Mouse (Mus musculus) heart, embryonic 14.5 days (tissue): ENCODE measurements around the gene Slc6a15. TPM values are rescaled to one million over a fixed set of nuclear protein-coding genes. Genes with fewer than 3 reads are reported as not detected.

Experiments used
- ATAC-seq: fragments of 200-750 bp; cut with Nextera tagmentation; 2 replicates; pipeline ENCODE4 v1.8.0; 2017; ENCODE audit warnings: low read depth, moderate TSS enrichment; ENCODE audit not compliant: insufficient number of reproducible peaks, insufficient read depth, low FRiP score
- H3K27ac ChIP-seq, 2 experiments: fragments of 200-500 bp in 1 of 2; fragments of 300-500 bp in 1 of 2; sonication (generic) in 1 of 2; replicated peaks in 1 of 2; 2 replicates each; pipeline ENCODE4 v1.5.1; 2012 to 2014; ENCODE audit warnings: low read depth in 2 of 2, low read length in 2 of 2, control low read depth in 1 of 2, mild to moderate bottlenecking in 1 of 2, mixed read lengths in 1 of 2; ENCODE audit not compliant: control insufficient read depth in 1 of 2, insufficient read depth in 1 of 2
- H3K27me3 ChIP-seq: fragments of 300-500 bp; sonication (generic); 2 replicates; pipeline ENCODE4 v1.6.1; 2014; ENCODE audit warnings: mild to moderate bottlenecking, low read length, control low read depth; ENCODE audit not compliant: control insufficient read depth, insufficient read depth
- H3K36me3 ChIP-seq: fragments of 300-500 bp; sonication (generic); 2 replicates; pipeline ENCODE4 v1.6.1; 2014; ENCODE audit warnings: mild to moderate bottlenecking, control low read depth, low read length, mixed read lengths; ENCODE audit not compliant: control insufficient read depth, insufficient read depth
- H3K4me1 ChIP-seq, 2 experiments: fragments of 200-500 bp in 1 of 2; fragments of 300-500 bp in 1 of 2; sonication (generic) in 1 of 2; 2 replicates each; pipeline ENCODE4 v1.6.1; 2012 to 2014; ENCODE audit warnings: low read length in 2 of 2, control low read depth in 1 of 2, mixed read lengths in 1 of 2; ENCODE audit not compliant: control insufficient read depth in 2 of 2, insufficient read depth in 2 of 2
- H3K4me2 ChIP-seq: fragments of 300-500 bp; sonication (generic); 2 replicates; pipeline ENCODE4 v1.6.1; 2014; ENCODE audit warnings: mild to moderate bottlenecking, low read length
- H3K4me3 ChIP-seq, 2 experiments: fragments of 200-500 bp in 1 of 2; fragments of 300-500 bp in 1 of 2; sonication (generic) in 1 of 2; 2 replicates each; pipeline ENCODE4 v1.5.1; 2012 to 2014; ENCODE audit warnings: low read length in 2 of 2, mild to moderate bottlenecking in 2 of 2, control low read depth in 1 of 2, low read depth in 1 of 2, moderate library complexity in 1 of 2; ENCODE audit not compliant: control insufficient read depth in 1 of 2, insufficient read depth in 1 of 2
- H3K9ac ChIP-seq: fragments of 300-500 bp; sonication (generic); 2 replicates; pipeline ENCODE4 v1.6.1; 2014; ENCODE audit warnings: mild to moderate bottlenecking, low read length
- H3K9me3 ChIP-seq: fragments of 300-500 bp; sonication (generic); 2 replicates; pipeline ENCODE4 v1.6.1; 2016; ENCODE audit warnings: low read length, control low read depth; ENCODE audit not compliant: control insufficient read depth
- WGBS: fragments of 180-500 bp; shearing (Covaris S2); extraction: QIAGEN DNeasy Blood & Tissue Kit; methylation state at CpG from one replicate; pipeline ENCODE4 v1.1.7; 2014; 5-methylcytosine and 5-hydroxymethylcytosine counted together
- polyA plus RNA-seq: library from polyadenylated mRNA; unstranded; fragments of >200 nt; fragmentation: Nextera tagmentation; extraction: Ambion mirVana; gene quantifications from 2 replicates; pipeline ENCODE4 v1.2.1, GENCODE M21; 2014

Slc6a15 gene
- 0.49 and 0.58 TPM in 2 replicates for polyA plus RNA-seq

DNA sequence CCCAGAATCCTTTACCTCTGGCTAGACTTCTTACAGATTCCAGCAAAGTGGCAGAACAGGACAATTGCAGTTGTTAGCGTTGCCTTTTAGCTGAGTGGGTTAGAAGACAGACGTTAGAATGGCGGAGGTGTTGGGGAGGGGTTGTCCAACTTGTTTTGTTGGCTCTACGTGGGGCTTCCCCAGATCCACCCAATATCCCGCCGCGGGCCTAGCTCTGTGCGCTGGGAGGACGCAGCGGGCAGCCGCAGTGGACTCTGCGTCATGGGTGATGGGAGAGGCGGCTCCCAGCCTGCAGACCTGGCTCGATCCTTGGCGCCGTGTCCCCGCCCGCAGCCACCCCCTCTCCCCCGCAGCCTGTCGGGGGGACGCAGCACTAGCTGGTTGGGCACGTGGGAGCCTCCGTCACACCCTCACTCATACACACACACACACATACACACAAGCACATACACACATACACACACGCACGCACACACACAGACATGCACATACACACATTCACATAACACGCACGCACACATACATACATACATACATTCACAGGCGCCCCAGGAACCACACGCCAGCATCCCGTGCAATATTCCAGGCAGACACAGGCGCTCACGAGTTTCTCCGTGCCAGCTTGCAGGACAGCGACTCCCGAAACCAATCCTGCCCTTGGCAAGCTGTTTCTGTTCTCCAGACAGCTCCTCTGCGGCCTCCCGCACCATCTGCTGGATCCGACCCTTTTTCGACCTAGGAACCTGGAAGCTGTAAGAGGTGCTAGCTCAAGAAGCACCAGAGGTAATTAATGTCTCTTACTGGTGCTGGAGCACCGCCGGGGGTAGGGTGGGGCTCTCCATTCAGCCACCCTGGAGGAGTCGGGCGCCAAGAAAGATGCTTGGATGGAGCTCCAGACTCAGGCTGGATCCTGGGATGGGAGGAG, at the start of gene Slc6a15:
TSS of gene Slc6a15 (plus strand) at position 413 of the 925 bp plus-strand sequence.
- H3K4me2 ChIP-seq, result peak within 1 kb of the TSS; percentile 95
- under 1% methylated on average over 42 of the region's 43 CpGs for WGBS
- peak within 1 kb of the TSS; percentile 64 for H3K9ac ChIP-seq
- 0 out of 2 replicates have a peak, but pooled peaks cover 13% of the 10 kb centered on the region for H3K27me3 ChIP-seq
- H3K36me3 ChIP-seq, result no peaks in the 10 kb centered on the region
- peaks cover 2 to 10% of the 10 kb centered on the region in 2 experiments; a peak in 3 of 4 replicates for H3K4me1 ChIP-seq
- H3K27ac ChIP-seq, result no peak within 1 kb of the TSS
- H3K4me3 ChIP-seq, result peak within 1 kb of the TSS; percentile 59 to 61
- peak; percentile 47; the same call in 1 of the 2 replicates for ATAC-seq
- no peaks in the 10 kb centered on the region for H3K9me3 ChIP-seq

DNA sequence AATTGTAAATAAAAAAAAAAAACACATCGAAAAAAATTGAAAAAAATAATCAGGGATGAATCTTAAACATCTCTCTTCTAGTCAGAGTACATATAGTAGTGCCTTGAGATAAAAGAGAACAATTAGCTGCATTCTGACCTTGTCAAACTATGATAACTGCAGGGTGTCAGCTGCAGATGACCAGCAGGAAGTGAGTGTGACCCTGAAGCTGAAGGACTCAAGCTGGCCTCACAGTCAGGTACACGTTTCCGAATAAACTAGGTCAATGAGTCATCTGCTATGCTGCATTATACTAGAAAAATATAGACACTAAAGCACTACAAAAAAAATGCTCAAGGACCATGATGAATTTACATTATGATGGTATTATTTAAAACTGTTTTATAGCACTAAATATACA, 45.6 kb upstream of the Slc6a15 start:
- Histone ChIP-seq H3K4me1 (no peaks in the 10 kb centered on the region), H3K27me3 (no peaks in the 10 kb centered on the region), H3K36me3 (no peaks in the 10 kb centered on the region), H3K9ac (no peak overlapping the region), H3K4me2 (no peak overlapping the region), H3K27ac (no peak overlapping the region), H3K9me3 (no peaks in the 10 kb centered on the region), H3K4me3 (no peak overlapping the region)
- ATAC-seq, result no peak
- 55% methylated on average over 3 of the region's 3 CpGs for WGBS

DNA sequence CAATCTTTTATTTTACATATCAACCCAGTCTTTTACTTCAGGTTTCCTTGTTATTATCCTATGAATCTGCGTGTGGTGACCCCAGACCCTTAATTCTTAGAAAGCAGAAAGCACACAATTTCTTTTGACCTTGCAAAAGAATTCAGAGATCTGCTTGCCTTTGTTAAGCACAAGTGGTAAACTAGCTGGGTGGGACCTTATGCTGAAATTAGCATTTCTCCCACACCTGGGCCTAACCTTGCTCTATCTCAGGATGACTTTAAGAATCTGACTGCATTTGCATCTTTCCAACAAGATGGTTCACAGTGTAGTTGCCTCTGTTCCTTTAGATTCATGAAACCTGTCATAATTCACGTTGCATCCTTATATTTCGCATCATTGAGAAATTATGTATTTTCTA, 44.2 kb upstream of the Slc6a15 start:
- Histone ChIP-seq H3K27ac (no peak overlapping the region), H3K9ac (no peak overlapping the region), H3K27me3 (no peaks in the 10 kb centered on the region), H3K36me3 (no peaks in the 10 kb centered on the region), H3K4me1 (no peaks in the 10 kb centered on the region), H3K4me3 (no peak overlapping the region), H3K4me2 (no peak overlapping the region), H3K9me3 (no peaks in the 10 kb centered on the region)
- ATAC-seq, result no peak
- WGBS, result 72% methylated on average over 3 of the region's 3 CpGs

DNA sequence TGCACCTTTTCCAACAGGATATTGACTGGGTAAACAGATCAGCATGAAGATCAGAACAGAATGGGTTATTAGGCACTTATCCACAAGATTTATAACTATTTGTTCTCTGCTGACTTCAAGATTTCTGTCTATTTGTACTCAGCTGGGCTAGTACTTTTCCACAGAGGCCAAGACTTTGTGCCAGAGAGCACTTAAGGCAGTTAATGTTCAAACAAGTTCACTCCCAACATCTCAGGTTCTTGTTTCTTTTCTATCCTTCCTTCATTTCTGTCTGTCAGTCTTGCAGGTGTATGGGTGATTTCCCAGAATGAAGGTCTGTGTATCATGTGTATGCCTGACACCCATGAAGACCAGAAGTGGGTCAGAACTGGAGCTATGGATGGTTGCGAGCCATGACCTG, 33.3 kb upstream of the Slc6a15 start:
- H3K36me3 ChIP-seq, result no peaks in the 10 kb centered on the region
- H3K4me1 ChIP-seq, result no peaks in the 10 kb centered on the region
- H3K9me3 ChIP-seq, result no peaks in the 10 kb centered on the region
- no peak overlapping the region for H3K4me3 ChIP-seq
- no peaks in the 10 kb centered on the region for H3K27me3 ChIP-seq
- H3K27ac ChIP-seq, result no peak overlapping the region
- no peak overlapping the region for H3K9ac ChIP-seq
- no peak overlapping the region for H3K4me2 ChIP-seq
- no peak for ATAC-seq
- WGBS, result 94% methylated on average over 1 of the region's 1 CpGs

DNA sequence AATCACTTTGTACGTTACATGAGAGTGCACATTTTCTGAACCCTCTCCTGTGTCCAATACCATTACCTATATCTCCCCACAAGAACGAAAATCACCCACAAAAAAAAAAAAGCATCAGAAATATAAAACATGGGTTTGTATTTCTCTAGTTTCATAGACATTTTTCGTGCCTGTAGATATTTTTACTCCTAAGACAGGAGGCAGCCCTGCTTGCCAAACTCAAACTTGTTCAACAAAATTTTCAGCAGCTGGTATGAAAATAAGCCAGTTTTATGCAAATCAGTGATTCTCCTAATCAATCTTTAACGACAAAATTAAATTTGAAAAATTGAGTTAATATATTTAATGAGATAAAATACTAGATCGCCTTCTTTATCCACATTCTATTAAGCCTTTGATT, 27.7 kb upstream of the Slc6a15 start:
- Histone ChIP-seq H3K36me3 (no peaks in the 10 kb centered on the region), H3K27ac (no peak overlapping the region), H3K9me3 (no peaks in the 10 kb centered on the region), H3K4me2 (no peak overlapping the region), H3K27me3 (no peaks in the 10 kb centered on the region), H3K9ac (no peak overlapping the region), H3K4me3 (no peak overlapping the region), H3K4me1 (no peaks in the 10 kb centered on the region)
- WGBS, result 74% methylated on average over 5 of the region's 5 CpGs
- ATAC-seq, result no peak

DNA sequence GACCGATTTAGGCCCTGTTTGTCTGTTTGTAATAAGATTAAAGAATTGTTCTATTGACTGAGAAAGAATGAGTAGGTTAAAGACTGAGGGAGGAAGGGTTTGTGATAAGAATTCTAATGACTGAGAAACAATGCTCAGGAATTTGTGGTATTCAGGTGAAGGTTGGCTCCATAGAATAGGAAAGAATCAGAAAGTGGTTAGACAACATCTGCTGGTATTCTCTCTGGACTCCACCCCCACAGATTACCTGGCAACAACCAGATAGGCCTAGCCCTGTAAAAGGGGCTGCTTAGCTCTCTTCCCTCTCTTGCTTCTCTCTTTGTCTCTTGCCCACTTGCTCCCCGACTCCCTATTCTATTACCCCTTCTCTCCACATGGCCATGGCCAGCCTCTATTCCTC, 20.8 kb upstream of the Slc6a15 start:
- Histone ChIP-seq H3K4me1 (no peaks in the 10 kb centered on the region), H3K4me2 (no peak overlapping the region), H3K27me3 (no peaks in the 10 kb centered on the region), H3K9me3 (no peaks in the 10 kb centered on the region), H3K9ac (no peak overlapping the region), H3K36me3 (no peaks in the 10 kb centered on the region), H3K27ac (no peak overlapping the region), H3K4me3 (no peak overlapping the region)
- no peak for ATAC-seq
- WGBS, result 55% methylated on average over 2 of the region's 2 CpGs

DNA sequence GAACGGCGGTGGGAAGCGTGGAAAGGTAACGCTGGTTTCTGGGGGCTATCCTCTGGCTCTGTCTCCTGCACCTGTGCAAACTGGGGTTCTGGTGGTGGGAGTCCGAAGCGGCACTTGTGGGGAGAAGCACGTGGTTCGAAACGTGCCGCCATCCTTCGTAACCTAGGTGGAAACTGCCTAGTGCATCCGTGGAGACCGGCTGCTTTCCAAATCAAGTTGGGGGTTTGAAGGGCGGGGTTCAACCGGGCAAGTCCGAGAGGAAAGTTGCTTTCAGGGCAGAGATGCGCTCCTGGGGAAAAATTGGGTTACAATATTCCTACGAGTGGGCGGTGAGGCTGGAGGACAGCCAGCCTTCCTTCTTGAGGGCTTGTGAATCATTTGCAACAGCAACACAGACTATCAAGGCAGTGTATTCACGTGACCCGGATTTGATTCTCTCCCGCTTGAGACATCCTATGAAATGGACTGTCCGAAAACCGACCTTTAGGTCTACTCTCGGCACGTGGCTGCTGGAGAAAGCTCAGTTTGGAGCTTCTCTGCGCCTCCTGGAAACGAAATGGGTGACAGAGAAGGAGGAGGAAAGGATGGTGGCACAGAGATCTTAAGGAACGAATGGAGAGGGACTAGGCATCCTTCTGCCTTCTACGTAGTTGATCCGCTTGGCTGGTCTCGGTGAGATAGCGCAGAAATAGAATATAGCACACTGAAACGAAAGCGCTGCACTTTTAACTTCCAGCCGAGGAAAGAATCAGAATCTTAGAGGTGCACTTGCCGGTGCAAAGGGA, 905 bp downstream of the Slc6a15 start:
- 0 out of 2 replicates have a peak, but pooled peaks cover 13% of the 10 kb centered on the region for H3K27me3 ChIP-seq
- H3K4me2 ChIP-seq, result peak overlapping the region; percentile 95
- H3K36me3 ChIP-seq, result no peaks in the 10 kb centered on the region
- peak overlapping the region; percentile 64 for H3K9ac ChIP-seq
- no peak overlapping the region for H3K27ac ChIP-seq
- H3K4me3 ChIP-seq, result peak overlapping the region; percentile 59 to 61
- no peaks in the 10 kb centered on the region for H3K9me3 ChIP-seq
- peaks cover 2 to 10% of the 10 kb centered on the region in 2 experiments; a peak in 3 of 4 replicates for H3K4me1 ChIP-seq
- WGBS, result under 1% methylated on average over 37 of the region's 37 CpGs
- ATAC-seq, result no peak
